Mouse (Mus musculus): ENCODE data around the gene Cep170b. TPM values are rescaled to one million over a fixed set of nuclear protein-coding genes. Genes with fewer than 3 reads are reported as not detected.

Cep170b gene
- polyA plus RNA-seq, 1 experiment, result 22.8 TPM

DNA sequence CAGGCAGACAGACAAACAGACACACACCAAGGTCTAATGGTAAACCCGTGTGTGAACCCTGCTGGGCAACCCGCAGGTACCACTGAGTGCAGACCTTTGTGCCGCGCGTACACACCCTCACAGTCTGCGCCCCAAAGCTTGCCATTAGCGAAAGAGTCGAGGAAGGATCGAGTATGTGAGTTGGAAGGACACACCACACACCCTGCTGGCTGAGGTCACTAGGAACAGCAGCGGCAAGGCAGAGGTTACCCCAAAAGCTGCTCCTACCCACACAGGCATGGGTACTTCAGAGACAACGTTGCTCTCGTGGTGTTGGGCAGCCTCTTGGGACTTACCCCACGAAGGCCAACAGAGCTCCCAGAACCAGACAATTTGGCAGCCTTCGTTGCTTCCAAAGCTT, 52.1 kb downstream of the Cep170b start:
- Histone ChIP-seq H3K36me3 (ENCODE audit: control insufficient read depth, insufficient read depth) (peaks cover 17% of the 10 kb centered on the region), H3K27me3 (ENCODE audit: control insufficient read depth, insufficient read depth, insufficient read length) (no peaks in the 10 kb centered on the region), H3K4me3 (no peak overlapping the region), H3K79me2 (ENCODE audit: control insufficient read depth, insufficient read depth) (no peaks in the 10 kb centered on the region), H3ac (ENCODE audit: control insufficient read depth, insufficient read length) (no peak overlapping the region), H3K4me2 (ENCODE audit: low read depth) (no peak overlapping the region)
- TF ChIP-seq CEBPB (IDR thresholded peaks at IDR 0.05; ENCODE audit: insufficient read depth, poor library complexity, severe bottlenecking) (no peak), TCF12 (IDR thresholded peaks at IDR 0.05; ENCODE audit: insufficient read depth, poor library complexity, severe bottlenecking) (no peak), MYOD1 (IDR thresholded peaks at IDR 0.05; ENCODE audit: control insufficient read depth in 1 of 3, insufficient read length in 2 of 3, low read depth in 2 of 3) (no peak), SRF (IDR thresholded peaks at IDR 0.05; ENCODE audit: control insufficient read depth, insufficient read length, low read depth) (no peak), REST (IDR thresholded peaks at IDR 0.05; ENCODE audit: insufficient read depth, insufficient read length) (no peak), MYOG (IDR thresholded peaks at IDR 0.05; ENCODE audit: control insufficient read depth in 1 of 3, insufficient read depth in 1 of 3, insufficient read length in 2 of 3, low read depth in 2 of 3) (no peak), POLR2AphosphoS2 (IDR thresholded peaks at IDR 0.05; ENCODE audit: insufficient read length, low read depth) (peak; percentile 62), TCF3 (IDR thresholded peaks at IDR 0.05; ENCODE audit: insufficient read length, low read depth) (no peak)

DNA sequence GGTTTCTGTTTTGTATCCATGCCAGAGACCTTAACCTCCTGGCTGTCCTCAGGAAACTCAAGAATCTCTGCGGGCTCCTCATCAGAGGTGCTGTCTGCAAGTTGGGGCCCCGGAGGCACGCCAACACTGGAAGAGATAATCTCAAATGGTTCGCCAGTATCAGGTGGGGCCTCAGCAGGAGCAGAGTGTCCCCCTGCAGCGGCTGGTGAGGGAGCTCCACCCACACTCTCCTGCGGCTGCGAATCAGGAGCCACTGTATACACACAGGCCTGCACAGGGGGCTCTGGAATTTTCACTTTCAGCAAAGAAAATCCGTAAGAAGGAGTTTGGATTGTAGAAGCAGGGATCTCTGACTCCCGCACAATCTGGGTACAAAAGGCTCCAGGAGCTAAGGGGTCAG, 53.1 kb downstream of the Cep170b start:
- TF ChIP-seq SRF (IDR thresholded peaks at IDR 0.05; ENCODE audit: control insufficient read depth, insufficient read length, low read depth) (no peak), E2F4 (IDR thresholded peaks at IDR 0.05; ENCODE audit: insufficient read depth) (no peak), TCF3 (IDR thresholded peaks at IDR 0.05; ENCODE audit: insufficient read length, low read depth) (no peak), CEBPB (IDR thresholded peaks at IDR 0.05; ENCODE audit: insufficient read depth, poor library complexity, severe bottlenecking) (no peak), MAX (IDR thresholded peaks at IDR 0.05; ENCODE audit: low read depth) (no peak), TCF12 (IDR thresholded peaks at IDR 0.05; ENCODE audit: insufficient read depth, poor library complexity, severe bottlenecking) (no peak), POLR2AphosphoS2 (IDR thresholded peaks at IDR 0.05; ENCODE audit: insufficient read length, low read depth) (no peak), POLR2A (IDR thresholded peaks at IDR 0.05; ENCODE audit: insufficient read length, low read depth) (no peak), USF1 (IDR thresholded peaks at IDR 0.05; ENCODE audit: low read depth) (no peak), REST (IDR thresholded peaks at IDR 0.05; ENCODE audit: insufficient read depth, insufficient read length) (no peak), MYOD1 (IDR thresholded peaks at IDR 0.05; ENCODE audit: control insufficient read depth in 1 of 3, insufficient read length in 2 of 3, low read depth in 2 of 3) (no peak)
- Histone ChIP-seq H3K36me3 (ENCODE audit: control insufficient read depth, insufficient read depth) (peaks cover 17% of the 10 kb centered on the region), H3K79me2 (ENCODE audit: control insufficient read depth, insufficient read depth) (no peaks in the 10 kb centered on the region), H3ac (ENCODE audit: control insufficient read depth, insufficient read length) (no peak overlapping the region), H3K4me2 (ENCODE audit: low read depth) (no peak overlapping the region), H3K27me3 (ENCODE audit: control insufficient read depth, insufficient read depth, insufficient read length) (no peaks in the 10 kb centered on the region), H3K4me3 (no peak overlapping the region)

DNA sequence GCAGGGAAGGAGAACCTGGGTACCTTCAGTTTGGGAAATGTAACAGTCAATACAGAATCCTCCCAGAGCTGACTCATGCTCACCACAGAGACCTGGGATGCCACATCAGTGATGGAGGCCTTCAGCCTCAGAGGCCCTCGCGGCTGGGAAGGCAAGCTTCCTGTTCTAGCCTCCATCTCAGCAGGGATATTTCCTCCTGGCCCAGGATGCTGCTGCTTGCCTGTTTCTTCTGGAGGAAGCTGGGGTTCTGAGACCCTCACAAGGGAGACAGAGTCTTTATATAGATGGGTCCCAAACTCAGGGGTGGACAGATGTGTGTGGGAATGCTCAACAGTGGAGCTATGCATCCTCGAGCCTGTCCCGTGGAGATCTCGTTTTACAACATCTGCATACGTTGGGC, 53.8 kb downstream of the Cep170b start:
- Histone ChIP-seq H3K4me2 (ENCODE audit: low read depth) (no peak overlapping the region), H3K79me2 (ENCODE audit: control insufficient read depth, insufficient read depth) (no peaks in the 10 kb centered on the region), H3K4me3 (no peak overlapping the region), H3K27me3 (ENCODE audit: control insufficient read depth, insufficient read depth, insufficient read length) (no peaks in the 10 kb centered on the region), H3ac (ENCODE audit: control insufficient read depth, insufficient read length) (no peak overlapping the region), H3K36me3 (ENCODE audit: control insufficient read depth, insufficient read depth) (peaks cover 17% of the 10 kb centered on the region)
- TF ChIP-seq MAX (IDR thresholded peaks at IDR 0.05; ENCODE audit: low read depth) (no peak), MYOG (IDR thresholded peaks at IDR 0.05; ENCODE audit: control insufficient read depth in 1 of 3, insufficient read depth in 1 of 3, insufficient read length in 2 of 3, low read depth in 2 of 3) (no peak), E2F4 (IDR thresholded peaks at IDR 0.05; ENCODE audit: insufficient read depth) (no peak), TCF12 (IDR thresholded peaks at IDR 0.05; ENCODE audit: insufficient read depth, poor library complexity, severe bottlenecking) (no peak), TCF3 (IDR thresholded peaks at IDR 0.05; ENCODE audit: insufficient read length, low read depth) (no peak), REST (IDR thresholded peaks at IDR 0.05; ENCODE audit: insufficient read depth, insufficient read length) (no peak), MYOD1 (IDR thresholded peaks at IDR 0.05; ENCODE audit: control insufficient read depth in 1 of 3, insufficient read length in 2 of 3, low read depth in 2 of 3) (no peak), CEBPB (IDR thresholded peaks at IDR 0.05; ENCODE audit: insufficient read depth, poor library complexity, severe bottlenecking) (no peak), USF1 (IDR thresholded peaks at IDR 0.05; ENCODE audit: low read depth) (no peak), POLR2A (IDR thresholded peaks at IDR 0.05; ENCODE audit: insufficient read length, low read depth) (no peak), POLR2AphosphoS2 (IDR thresholded peaks at IDR 0.05; ENCODE audit: insufficient read length, low read depth) (no peak), SRF (IDR thresholded peaks at IDR 0.05; ENCODE audit: control insufficient read depth, insufficient read length, low read depth) (no peak)

DNA sequence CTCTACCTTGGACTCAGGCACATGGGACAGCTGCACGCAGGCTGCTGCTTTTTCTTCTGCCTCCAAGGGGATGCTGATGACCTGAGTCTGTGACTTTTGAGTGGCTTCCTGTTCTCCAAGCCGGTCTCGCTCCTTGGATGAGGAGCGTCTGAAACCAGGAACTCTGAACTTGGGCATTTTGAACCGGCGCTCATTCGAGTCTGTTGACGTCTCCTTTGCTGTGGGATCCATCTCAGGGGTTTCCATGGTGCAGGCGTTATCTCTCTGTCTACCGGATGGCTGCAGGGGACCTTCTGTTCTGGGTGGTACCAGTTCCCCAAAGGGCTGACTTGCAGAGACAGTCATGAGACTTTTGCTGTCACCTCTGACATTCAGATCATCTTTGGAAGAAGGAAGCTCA, 54.2 kb downstream of the Cep170b start:
- H3ac ChIP-seq (ENCODE audit: control insufficient read depth, insufficient read length), result no peak overlapping the region
- no peaks in the 10 kb centered on the region for H3K79me2 ChIP-seq (ENCODE audit: control insufficient read depth, insufficient read depth)
- H3K36me3 ChIP-seq (ENCODE audit: control insufficient read depth, insufficient read depth), result peaks cover 17% of the 10 kb centered on the region
- TF ChIP-seq POLR2A (IDR thresholded peaks at IDR 0.05; ENCODE audit: insufficient read length, low read depth), result no peak
- no peak for TF ChIP-seq CEBPB (IDR thresholded peaks at IDR 0.05; ENCODE audit: insufficient read depth, poor library complexity, severe bottlenecking)
- no peak for TF ChIP-seq E2F4 (IDR thresholded peaks at IDR 0.05; ENCODE audit: insufficient read depth)
- TF ChIP-seq USF1 (IDR thresholded peaks at IDR 0.05; ENCODE audit: low read depth), result no peak
- no peak for TF ChIP-seq MYOG (IDR thresholded peaks at IDR 0.05; ENCODE audit: control insufficient read depth in 1 of 3, insufficient read depth in 1 of 3, insufficient read length in 2 of 3, low read depth in 2 of 3)
- TF ChIP-seq MYOD1 (IDR thresholded peaks at IDR 0.05; ENCODE audit: control insufficient read depth in 1 of 3, insufficient read length in 2 of 3, low read depth in 2 of 3), result no peak
- TF ChIP-seq POLR2AphosphoS2 (IDR thresholded peaks at IDR 0.05; ENCODE audit: insufficient read length, low read depth), result no peak
- TF ChIP-seq REST (IDR thresholded peaks at IDR 0.05; ENCODE audit: insufficient read depth, insufficient read length), result no peak
- no peak for TF ChIP-seq TCF12 (IDR thresholded peaks at IDR 0.05; ENCODE audit: insufficient read depth, poor library complexity, severe bottlenecking)
- TF ChIP-seq MAX (IDR thresholded peaks at IDR 0.05; ENCODE audit: low read depth), result no peak
- no peak for TF ChIP-seq SRF (IDR thresholded peaks at IDR 0.05; ENCODE audit: control insufficient read depth, insufficient read length, low read depth)
- no peak for TF ChIP-seq TCF3 (IDR thresholded peaks at IDR 0.05; ENCODE audit: insufficient read length, low read depth)
- no peak overlapping the region for H3K4me3 ChIP-seq
- no peak overlapping the region for H3K4me2 ChIP-seq (ENCODE audit: low read depth)
- no peaks in the 10 kb centered on the region for H3K27me3 ChIP-seq (ENCODE audit: control insufficient read depth, insufficient read depth, insufficient read length)

Measured in myocyte (in vitro differentiated cells).